Mouse (Mus musculus) hindbrain, embryonic 13.5 days (tissue): ENCODE data around the gene Cntn5. TPM values are rescaled to one million over a fixed set of nuclear protein-coding genes. Genes with fewer than 3 reads are reported as not detected.

ENCODE experiments used
- ATAC-seq: fragments of 200-750 bp; cut with Nextera tagmentation; 2 replicates; pipeline ENCODE4 v1.8.0; 2017; ENCODE audit warnings: moderate TSS enrichment; ENCODE audit not compliant: low FRiP score
- H3K27ac ChIP-seq: fragments of 300-500 bp; sonication (generic); 2 replicates; pipeline ENCODE4 v1.5.1; 2015; ENCODE audit warnings: inconsistent platforms, mild to moderate bottlenecking, moderate library complexity
- H3K27me3 ChIP-seq: fragments of 300-500 bp; sonication (generic); 2 replicates; pipeline ENCODE4 v1.6.1; 2015; ENCODE audit warnings: mild to moderate bottlenecking, inconsistent platforms
- H3K36me3 ChIP-seq: fragments of 300-500 bp; sonication (generic); 2 replicates; pipeline ENCODE4 v1.6.1; 2015; ENCODE audit warnings: mild to moderate bottlenecking, inconsistent platforms
- H3K4me1 ChIP-seq: fragments of 300-500 bp; sonication (generic); replicated peaks from 2 replicates; pipeline ENCODE4 v1.6.1; 2015; ENCODE audit warnings: inconsistent platforms
- H3K4me2 ChIP-seq: fragments of 300-500 bp; sonication (generic); 2 replicates; pipeline ENCODE4 v1.6.1; 2015; ENCODE audit warnings: inconsistent platforms, mild to moderate bottlenecking, moderate library complexity
- H3K4me3 ChIP-seq: fragments of 300-500 bp; sonication (generic); 2 replicates; pipeline ENCODE4 v1.5.1; 2015; ENCODE audit warnings: mild to moderate bottlenecking, inconsistent platforms
- H3K9ac ChIP-seq: fragments of 300-500 bp; sonication (generic); 2 replicates; pipeline ENCODE4 v1.6.1; 2015; ENCODE audit warnings: mild to moderate bottlenecking, inconsistent platforms
- H3K9me3 ChIP-seq: fragments of 300-500 bp; sonication (generic); 2 replicates; pipeline ENCODE4 v1.6.1; 2016; ENCODE audit warnings: inconsistent platforms
- whole genome bisulfite sequencing: fragments of 180-500 bp; shearing (Covaris S2); methylation state at CpG from one replicate; pipeline ENCODE4 v1.1.7; 2015; 5-methylcytosine and 5-hydroxymethylcytosine counted together
- polyA plus RNA-seq: library from polyadenylated mRNA; unstranded; fragments of >200 nt; fragmentation: Nextera tagmentation; extraction: Ambion mirVana; gene quantifications from 2 replicates; pipeline ENCODE4 v1.2.1, GENCODE M21; 2015

Gene Cntn5
- polyA plus RNA-seq, 1 experiment from 2014 or later = 14.7 TPM

DNA sequence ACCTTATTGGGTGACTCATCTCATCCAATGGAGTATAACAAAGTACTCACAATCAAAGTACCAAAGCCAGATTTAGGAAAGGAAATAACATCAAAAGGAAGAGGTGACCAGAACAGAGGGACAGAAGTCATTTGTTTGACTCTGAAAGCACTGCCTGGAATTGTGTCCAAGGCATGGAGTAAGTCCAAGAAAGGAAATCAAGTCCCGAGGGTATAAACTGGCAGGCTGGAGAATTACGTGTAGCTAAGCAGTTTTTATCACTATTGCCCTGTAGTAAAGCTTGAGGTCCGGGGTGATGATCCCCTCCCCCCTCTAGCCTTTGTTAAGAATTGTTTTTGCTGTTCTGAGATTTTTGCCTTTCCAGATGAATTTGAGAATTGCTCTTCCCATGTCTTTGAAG, 185.6 kb downstream of the Cntn5 start:
- 79% methylated on average over 3 of the region's 3 CpGs for WGBS
- no peak overlapping the region for H3K27ac ChIP-seq
- ATAC-seq = no peak
- H3K36me3 ChIP-seq = no peaks in the 10 kb centered on the region
- H3K9ac ChIP-seq = no peak overlapping the region
- H3K9me3 ChIP-seq = no peaks in the 10 kb centered on the region
- no peak overlapping the region for H3K4me2 ChIP-seq
- no peaks in the 10 kb centered on the region for H3K27me3 ChIP-seq
- no peaks in the 10 kb centered on the region for H3K4me1 ChIP-seq
- H3K4me3 ChIP-seq = no peak overlapping the region

DNA sequence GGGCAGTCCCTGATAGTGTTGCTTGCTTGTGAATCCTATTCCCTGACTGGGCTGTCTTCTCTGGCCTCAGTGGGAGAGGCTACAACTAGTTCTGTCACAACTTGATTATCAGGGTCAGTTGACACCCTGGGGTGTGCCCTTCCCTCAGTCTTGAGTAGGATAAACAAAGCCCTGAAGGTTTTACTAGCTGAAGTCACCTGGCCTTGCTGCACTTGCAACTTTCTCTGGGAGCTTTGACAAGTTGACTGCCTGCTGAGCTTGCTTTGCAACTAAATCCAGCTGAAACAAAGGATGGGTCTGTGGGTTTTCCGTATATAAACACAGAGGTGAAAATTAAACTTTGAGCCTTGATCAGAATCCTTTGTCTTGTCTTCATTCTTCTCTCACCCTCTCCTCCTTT, 190.9 kb downstream of the Cntn5 start:
- H3K27ac ChIP-seq = no peak overlapping the region
- H3K36me3 ChIP-seq = no peaks in the 10 kb centered on the region
- no peaks in the 10 kb centered on the region for H3K9me3 ChIP-seq
- no peak overlapping the region for H3K4me2 ChIP-seq
- no peak for ATAC-seq
- no peaks in the 10 kb centered on the region for H3K27me3 ChIP-seq
- 11% methylated on average over 1 of the region's 1 CpGs for WGBS
- no peak overlapping the region for H3K4me3 ChIP-seq
- H3K4me1 ChIP-seq = no peaks in the 10 kb centered on the region
- H3K9ac ChIP-seq = no peak overlapping the region

DNA sequence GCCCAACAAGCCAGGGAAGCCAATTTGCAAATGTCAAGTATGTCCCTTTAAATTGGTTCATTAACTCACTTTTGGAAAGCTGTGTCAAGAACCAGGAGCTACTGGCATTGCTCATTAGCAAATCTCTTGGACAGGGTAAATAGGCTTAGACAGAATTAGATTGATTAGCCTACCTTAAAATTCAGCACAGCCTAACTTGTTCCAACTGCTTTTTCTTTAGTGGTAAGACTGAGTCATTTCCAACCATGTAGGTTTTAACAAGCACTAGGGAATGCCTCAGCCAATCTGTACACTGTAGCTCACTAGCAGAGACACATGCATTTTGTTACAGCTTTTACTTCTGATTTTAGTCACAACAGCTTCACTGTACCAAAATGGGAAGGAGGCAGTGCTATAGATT, 222.9 kb downstream of the Cntn5 start:
- H3K27me3 ChIP-seq = no peaks in the 10 kb centered on the region
- no peak overlapping the region for H3K4me3 ChIP-seq
- no peaks in the 10 kb centered on the region for H3K36me3 ChIP-seq
- H3K27ac ChIP-seq = no peak overlapping the region
- H3K9ac ChIP-seq = no peak overlapping the region
- no peaks in the 10 kb centered on the region for H3K4me1 ChIP-seq
- no peaks in the 10 kb centered on the region for H3K9me3 ChIP-seq
- no peak for ATAC-seq
- H3K4me2 ChIP-seq = no peak overlapping the region

DNA sequence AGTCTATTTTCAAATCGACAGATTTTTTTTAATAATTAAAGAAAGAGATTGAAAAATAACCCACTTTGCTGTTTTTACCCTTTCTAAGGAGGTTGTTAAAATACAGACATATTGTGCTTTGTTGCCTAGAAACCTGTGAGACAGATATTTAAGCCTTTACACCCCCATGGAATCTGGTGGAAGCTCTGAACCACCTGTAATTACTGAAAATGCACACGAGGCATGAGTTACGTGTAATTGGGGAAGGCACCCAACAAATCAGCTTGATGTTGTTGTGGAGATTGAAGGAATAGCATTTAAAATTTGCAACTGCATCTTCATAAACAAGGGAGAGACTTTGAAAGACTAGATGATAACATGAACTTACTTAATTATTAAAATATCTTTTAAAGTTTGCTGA, 223.4 kb downstream of the Cntn5 start:
- ATAC-seq = no peak
- H3K36me3 ChIP-seq = no peaks in the 10 kb centered on the region
- no peak overlapping the region for H3K4me2 ChIP-seq
- no peak overlapping the region for H3K27ac ChIP-seq
- H3K9me3 ChIP-seq = no peaks in the 10 kb centered on the region
- no peaks in the 10 kb centered on the region for H3K27me3 ChIP-seq
- no peak overlapping the region for H3K4me3 ChIP-seq
- WGBS = 78% methylated on average over 3 of the region's 3 CpGs
- H3K4me1 ChIP-seq = no peaks in the 10 kb centered on the region
- H3K9ac ChIP-seq = no peak overlapping the region

DNA sequence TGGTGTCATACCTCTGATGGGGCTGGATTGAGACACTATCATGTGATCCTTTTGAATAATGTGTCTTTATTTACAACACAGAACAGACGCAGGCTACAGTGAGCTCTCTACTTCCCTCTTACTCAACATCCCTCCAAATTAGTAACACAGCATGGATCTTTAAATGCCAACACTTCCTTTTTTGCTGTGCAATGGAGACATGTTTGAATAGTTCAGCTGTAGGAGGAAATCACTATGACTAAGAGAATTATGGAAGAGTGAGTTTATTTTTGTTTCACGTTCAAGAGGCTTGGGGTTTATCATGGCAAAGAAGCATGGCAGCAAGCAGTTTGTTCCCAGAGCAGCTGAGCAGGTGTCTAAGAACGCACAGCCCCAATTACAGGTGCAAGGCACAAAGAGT, 235.9 kb downstream of the Cntn5 start:
- Histone ChIP-seq H3K36me3 (no peaks in the 10 kb centered on the region), H3K4me3 (no peak overlapping the region), H3K4me1 (no peaks in the 10 kb centered on the region), H3K4me2 (no peak overlapping the region), H3K27me3 (no peaks in the 10 kb centered on the region), H3K9me3 (no peaks in the 10 kb centered on the region), H3K9ac (no peak overlapping the region), H3K27ac (no peak overlapping the region)
- ATAC-seq = no peak
- 73% methylated on average over 3 of the region's 3 CpGs for WGBS

DNA sequence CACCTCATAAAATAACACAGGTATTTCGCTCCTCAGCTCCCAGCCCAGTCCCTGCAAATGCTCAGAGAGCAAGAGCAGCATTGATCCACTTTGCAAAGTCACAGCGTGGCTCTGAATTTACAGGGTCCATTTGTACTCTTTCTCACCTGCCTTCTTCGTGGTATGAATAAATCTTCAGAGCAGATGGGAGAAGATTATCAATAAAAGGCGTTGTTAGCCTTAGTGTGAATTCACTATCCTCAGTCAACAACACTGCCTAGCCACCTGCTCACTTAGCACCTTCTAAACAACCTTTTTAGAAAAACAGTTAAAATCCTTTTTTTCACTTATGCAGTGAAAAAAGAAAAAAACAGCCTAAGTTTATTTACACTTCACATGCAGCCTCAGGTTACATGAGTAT, 237.1 kb downstream of the Cntn5 start:
- 70% methylated on average over 4 of the region's 4 CpGs for WGBS
- Histone ChIP-seq H3K36me3 (no peaks in the 10 kb centered on the region), H3K4me3 (no peak overlapping the region), H3K4me1 (no peaks in the 10 kb centered on the region), H3K9ac (no peak overlapping the region), H3K27ac (no peak overlapping the region), H3K4me2 (no peak overlapping the region), H3K9me3 (no peaks in the 10 kb centered on the region), H3K27me3 (no peaks in the 10 kb centered on the region)
- ATAC-seq = no peak

DNA sequence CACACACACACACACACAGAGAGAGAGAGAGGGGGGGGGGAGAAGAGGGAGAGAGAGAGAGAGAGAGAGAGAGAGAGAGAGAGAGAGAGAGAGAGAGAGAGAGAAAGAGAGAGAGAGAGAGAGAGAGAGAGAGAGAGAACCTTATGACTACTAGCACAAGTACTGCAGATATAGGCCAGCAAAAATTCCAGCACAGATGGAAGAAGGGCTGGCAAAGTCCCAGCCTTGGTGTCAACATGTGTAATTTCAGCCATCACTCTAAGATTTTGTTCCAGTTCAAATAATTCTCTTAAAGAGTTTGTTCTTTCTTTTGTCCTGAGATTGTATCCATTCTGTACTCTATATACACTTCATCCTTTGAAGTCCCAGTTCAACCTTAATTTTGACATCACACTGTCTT, 238.8 kb downstream of the Cntn5 start:
- no peaks in the 10 kb centered on the region for H3K27me3 ChIP-seq
- no peak for ATAC-seq

DNA sequence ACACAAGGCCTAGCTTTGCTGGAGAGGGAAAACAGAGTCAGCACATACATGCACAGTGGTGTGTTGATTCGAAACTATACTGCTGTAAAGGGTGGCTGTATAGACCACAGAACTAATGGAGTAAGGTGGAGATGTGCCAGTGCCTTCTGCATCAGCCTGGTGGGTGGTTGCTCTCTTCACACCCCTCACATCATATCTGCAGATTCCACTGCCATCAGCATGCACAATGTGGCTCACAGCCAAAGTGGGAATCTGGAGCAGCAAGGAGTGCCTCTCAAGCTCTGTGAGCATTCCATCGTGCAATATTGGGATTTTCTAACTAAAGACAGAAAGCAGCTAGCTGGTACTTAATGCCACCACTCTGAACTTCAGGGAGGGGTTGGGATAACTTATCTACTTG, 241.5 kb downstream of the Cntn5 start:
- Histone ChIP-seq H3K27ac (no peak overlapping the region), H3K36me3 (no peaks in the 10 kb centered on the region), H3K9me3 (no peaks in the 10 kb centered on the region), H3K9ac (no peak overlapping the region), H3K4me1 (no peaks in the 10 kb centered on the region), H3K27me3 (no peaks in the 10 kb centered on the region), H3K4me3 (no peak overlapping the region), H3K4me2 (no peak overlapping the region)
- 85% methylated on average over 2 of the region's 2 CpGs for WGBS
- no peak for ATAC-seq

More for the DNA sequence above, 238.8 kb downstream of the Cntn5 start:
- Histone ChIP-seq H3K9me3 (no peaks in the 10 kb centered on the region), H3K4me3 (no peak overlapping the region), H3K9ac (no peak overlapping the region), H3K4me1 (no peaks in the 10 kb centered on the region), H3K36me3 (no peaks in the 10 kb centered on the region), H3K4me2 (no peak overlapping the region), H3K27ac (no peak overlapping the region)

DNA sequence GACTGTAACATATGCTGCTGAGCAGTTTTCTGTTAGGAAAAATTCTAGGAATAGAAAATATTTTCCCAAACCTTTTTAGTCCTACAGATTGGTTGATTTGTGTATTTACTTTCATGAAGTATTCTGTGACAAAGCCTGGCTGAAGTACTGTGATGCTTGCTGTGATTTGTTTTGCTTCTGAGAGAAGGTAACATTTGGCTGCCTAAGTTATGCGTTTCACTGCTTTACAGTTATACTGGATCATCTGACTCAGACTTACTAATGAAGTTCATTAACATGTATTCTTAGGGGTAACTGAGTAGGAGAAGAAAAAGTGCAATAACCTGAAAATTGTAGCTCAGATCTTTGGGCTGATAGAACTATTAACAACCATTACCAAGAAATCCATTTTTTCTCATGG, 245.1 kb downstream of the Cntn5 start:
- no peak overlapping the region for H3K4me3 ChIP-seq
- H3K4me2 ChIP-seq = no peak overlapping the region
- no peaks in the 10 kb centered on the region for H3K36me3 ChIP-seq
- no peak overlapping the region for H3K9ac ChIP-seq
- H3K9me3 ChIP-seq = no peaks in the 10 kb centered on the region
- H3K27me3 ChIP-seq = no peaks in the 10 kb centered on the region
- 83% methylated on average over 1 of the region's 1 CpGs for WGBS
- no peak for ATAC-seq
- no peaks in the 10 kb centered on the region for H3K4me1 ChIP-seq
- no peak overlapping the region for H3K27ac ChIP-seq

DNA sequence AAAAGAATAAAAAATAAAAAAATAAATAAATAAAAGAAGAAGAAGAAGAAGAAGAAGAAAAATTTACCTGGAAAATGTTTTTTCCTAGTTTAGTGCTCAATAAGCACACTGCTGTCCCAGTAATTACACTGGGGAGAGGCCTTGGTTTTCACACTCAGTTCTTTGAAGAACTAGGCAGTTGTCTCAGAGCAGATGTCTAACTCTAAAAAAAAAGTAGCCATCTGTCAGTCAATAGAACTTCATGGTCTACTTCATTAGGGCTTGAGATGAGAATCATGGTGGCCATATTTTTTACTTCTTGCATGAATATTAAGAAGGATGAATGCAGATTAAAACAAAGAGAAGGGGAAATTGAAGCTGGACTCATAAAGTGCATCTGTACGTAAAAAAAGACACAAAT, 246.5 kb downstream of the Cntn5 start:
- Histone ChIP-seq H3K27me3 (no peaks in the 10 kb centered on the region), H3K36me3 (no peaks in the 10 kb centered on the region), H3K9ac (no peak overlapping the region), H3K4me1 (no peaks in the 10 kb centered on the region), H3K4me3 (no peak overlapping the region), H3K9me3 (no peaks in the 10 kb centered on the region), H3K27ac (no peak overlapping the region), H3K4me2 (no peak overlapping the region)
- no peak for ATAC-seq
- WGBS = 95% methylated on average over 1 of the region's 1 CpGs

DNA sequence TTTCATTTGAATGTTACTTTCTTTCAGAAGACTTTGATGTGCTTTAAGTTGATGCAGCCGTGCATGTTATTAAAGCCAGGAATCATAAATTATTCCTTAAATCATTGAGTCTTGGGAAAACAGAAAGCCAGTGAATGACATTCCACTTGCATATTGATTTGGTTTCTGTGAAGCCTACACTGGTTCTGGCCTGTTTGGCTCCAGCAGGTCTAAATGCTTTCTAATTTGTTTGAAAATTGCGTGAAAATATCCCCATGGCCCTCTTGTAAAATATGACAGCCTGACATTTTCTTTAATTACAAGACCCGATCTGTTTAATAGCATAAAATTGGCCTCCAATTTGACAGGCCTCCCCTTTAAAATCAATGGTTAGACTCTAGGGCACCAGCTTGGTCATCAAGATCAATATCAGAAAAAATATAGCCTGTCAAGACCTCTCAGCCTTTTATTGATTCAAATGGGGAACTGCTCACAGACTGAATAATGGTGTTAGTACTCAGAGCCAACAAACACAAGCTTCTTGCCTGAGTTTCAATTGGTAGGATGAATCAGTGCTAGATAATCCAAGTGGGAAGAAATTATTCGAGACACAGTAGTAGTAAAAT, 247.3 kb downstream of the Cntn5 start:
- Histone ChIP-seq H3K4me1 (no peaks in the 10 kb centered on the region), H3K36me3 (no peaks in the 10 kb centered on the region), H3K27ac (0 out of 2 replicates have a peak overlapping the region, but pooled peaks have one; percentile 1), H3K27me3 (no peaks in the 10 kb centered on the region), H3K4me3 (no peak overlapping the region), H3K4me2 (no peak overlapping the region), H3K9me3 (no peaks in the 10 kb centered on the region), H3K9ac (no peak overlapping the region)
- ATAC-seq = no peak; the same call in 1 of the 2 replicates
- 70% methylated on average over 4 of the region's 4 CpGs for WGBS

DNA sequence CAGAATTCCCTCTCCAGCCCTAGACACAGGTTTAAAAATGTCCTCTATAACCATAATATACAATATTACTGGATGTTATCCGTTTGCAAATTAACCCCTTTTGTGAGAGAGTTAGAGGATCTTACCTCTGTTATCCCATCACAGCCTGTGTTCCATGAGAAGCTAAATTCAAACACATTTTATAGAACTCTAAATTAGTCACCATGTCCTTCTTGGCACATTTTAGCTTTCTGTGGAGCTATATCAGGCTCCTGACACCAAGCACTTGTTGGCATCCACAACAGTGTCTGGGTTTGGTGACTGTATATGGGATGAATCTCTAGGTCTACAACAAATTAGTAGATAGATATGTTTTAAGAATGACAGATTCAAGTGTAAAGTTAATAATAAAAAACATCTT, 253.9 kb downstream of the Cntn5 start:
- no peak for ATAC-seq
- Histone ChIP-seq H3K4me1 (0 out of 2 replicates have a peak, but pooled peaks cover 3% of the 10 kb centered on the region), H3K9ac (no peak overlapping the region), H3K27me3 (no peaks in the 10 kb centered on the region), H3K4me3 (no peak overlapping the region), H3K27ac (no peak overlapping the region), H3K9me3 (no peaks in the 10 kb centered on the region), H3K4me2 (no peak overlapping the region), H3K36me3 (no peaks in the 10 kb centered on the region)
- WGBS = 97% methylated on average over 1 of the region's 1 CpGs

DNA sequence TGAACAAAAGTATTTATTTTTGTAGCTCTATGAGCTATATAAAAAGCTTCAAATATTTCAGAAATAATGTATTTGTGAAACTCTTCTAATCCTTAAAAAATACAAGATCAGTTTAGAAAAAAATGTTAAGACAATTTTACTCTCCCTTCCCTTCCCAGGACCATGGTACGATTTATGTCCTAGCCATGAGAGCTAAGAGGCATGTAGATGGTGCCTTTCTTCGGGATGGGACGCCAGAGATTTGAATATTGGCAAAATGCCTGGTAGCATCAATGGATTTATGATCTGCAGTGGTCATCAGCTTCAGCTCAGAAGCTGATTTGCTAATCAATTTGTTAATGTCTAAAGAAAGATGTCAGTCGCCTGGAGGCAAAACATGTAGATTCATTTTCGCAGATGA, 258.6 kb downstream of the Cntn5 start:
- Histone ChIP-seq H3K4me1 (0 out of 2 replicates have a peak, but pooled peaks cover 3% of the 10 kb centered on the region), H3K27ac (no peak overlapping the region), H3K9ac (no peak overlapping the region), H3K4me2 (no peak overlapping the region), H3K36me3 (no peaks in the 10 kb centered on the region), H3K9me3 (no peaks in the 10 kb centered on the region), H3K4me3 (no peak overlapping the region), H3K27me3 (no peaks in the 10 kb centered on the region)
- 68% methylated on average over 5 of the region's 5 CpGs for WGBS
- ATAC-seq = no peak
